Mouse (Mus musculus): ENCODE data around the gene Nnat. TPM values are rescaled to one million over a fixed set of nuclear protein-coding genes. Genes with fewer than 3 reads are reported as not detected.

The Nnat gene
- 12.8 and 21.0 TPM in 2 replicates for polyA plus RNA-seq (2012; rRNA removed)
- 10.5 and 11.6 TPM in 2 replicates for polyA plus RNA-seq (2014; fragmentation: Nextera tagmentation; extraction: Ambion mirVana)

GRCm38 (mm10) chr2:157559858-157560257, at the start of gene Nnat:
Gene Nnat, plus strand, starts transcription at chr2:157560078.
- Histone ChIP-seq H3K4me3 (ENCODE audit: insufficient read depth in 1 of 2, low read depth in 2 of 2, low read length in 2 of 2) (no peak within 1 kb of the TSS), H3K27me3 (ENCODE audit: control insufficient read depth, insufficient read depth, low read length) (peaks cover 25% of the 10 kb centered on the region), H3K36me3 (replicated peaks; ENCODE audit: control insufficient read depth, insufficient read depth, low read depth) (no peaks in the 10 kb centered on the region), H3K27ac (no peak within 1 kb of the TSS), H3K4me1 (replicated peaks; ENCODE audit: control insufficient read depth in 2 of 2, insufficient read depth in 2 of 2, low read length in 1 of 2) (no peaks in the 10 kb centered on the region), H3K9ac (replicated peaks) (no peak within 1 kb of the TSS), H3K9me3 (ENCODE audit: control insufficient read depth, low read length) (peaks cover 2% of the 10 kb centered on the region; the same call in 1 of the 2 replicates), H3K4me2 (ENCODE audit: low read depth) (peak within 1 kb of the TSS; percentile 33)
- 49% methylated on average over 27 of the region's 27 CpGs for WGBS (ENCODE audit: insufficient replicate concordance)
- DNase-seq (ENCODE audit: low read depth in 3 of 3, low spot score in 3 of 3): no peak
- TF ChIP-seq CTCF (IDR thresholded peaks at IDR 0.05; ENCODE audit: low read depth) (no peak), EP300 (IDR thresholded peaks at IDR 0.05; ENCODE audit: low read depth) (no peak)
- ATAC-seq (ENCODE audit: insufficient read depth): no peak

- no peak overlapping the region for H3K27ac ChIP-seq
- no peak overlapping the region for H3K4me3 ChIP-seq (ENCODE audit: insufficient read depth in 1 of 2, low read depth in 2 of 2, low read length in 2 of 2)
- H3K4me2 ChIP-seq (ENCODE audit: low read depth): no peak overlapping the region
- H3K4me1 ChIP-seq (replicated peaks; ENCODE audit: control insufficient read depth in 2 of 2, insufficient read depth in 2 of 2, low read length in 1 of 2): peaks cover 0 to 7% of the 10 kb centered on the region in 2 experiments; a peak in 2 of 4 replicates
- H3K9me3 ChIP-seq (ENCODE audit: control insufficient read depth, low read length): no peaks in the 10 kb centered on the region
- no peaks in the 10 kb centered on the region for H3K36me3 ChIP-seq (replicated peaks; ENCODE audit: control insufficient read depth, insufficient read depth, low read depth)
- 73% methylated on average over 9 of the region's 9 CpGs for WGBS (ENCODE audit: insufficient replicate concordance)
- TF ChIP-seq EP300 (IDR thresholded peaks at IDR 0.05; ENCODE audit: low read depth): no peak
- TF ChIP-seq CTCF (IDR thresholded peaks at IDR 0.05; ENCODE audit: low read depth): no peak
- ATAC-seq (ENCODE audit: insufficient read depth) (no peak), DNase-seq (ENCODE audit: low read depth in 3 of 3, low spot score in 3 of 3) (no peak)
- no peak overlapping the region for H3K9ac ChIP-seq (replicated peaks)
- H3K27me3 ChIP-seq (ENCODE audit: control insufficient read depth, insufficient read depth, low read length): no peaks in the 10 kb centered on the region
Measured at GRCm38 (mm10) chr2:157512859-157513258, 47.0 kb upstream of the Nnat start.

- peak; percentile 45; the same call in 1 of the 2 replicates for ATAC-seq (ENCODE audit: insufficient read depth)
- DNase-seq (ENCODE audit: low read depth in 3 of 3, low spot score in 3 of 3): peak in 2 of 3 experiments; percentile 14 to 15
- no peaks in the 10 kb centered on the region for H3K9me3 ChIP-seq (ENCODE audit: control insufficient read depth, low read length)
- H3K9ac ChIP-seq (replicated peaks): no peak overlapping the region
- H3K4me1 ChIP-seq (replicated peaks; ENCODE audit: control insufficient read depth in 2 of 2, insufficient read depth in 2 of 2, low read length in 1 of 2): peaks cover 0 to 7% of the 10 kb centered on the region in 2 experiments; a peak in 2 of 4 replicates
- TF ChIP-seq EP300 (IDR thresholded peaks at IDR 0.05; ENCODE audit: low read depth) (no peak), CTCF (IDR thresholded peaks at IDR 0.05; ENCODE audit: low read depth) (no peak)
- WGBS (ENCODE audit: insufficient replicate concordance): 22% methylated on average over 9 of the region's 9 CpGs
- no peaks in the 10 kb centered on the region for H3K27me3 ChIP-seq (ENCODE audit: control insufficient read depth, insufficient read depth, low read length)
- no peaks in the 10 kb centered on the region for H3K36me3 ChIP-seq (replicated peaks; ENCODE audit: control insufficient read depth, insufficient read depth, low read depth)
- H3K27ac ChIP-seq: no peak overlapping the region
- no peak overlapping the region for H3K4me3 ChIP-seq (ENCODE audit: insufficient read depth in 1 of 2, low read depth in 2 of 2, low read length in 2 of 2)
- H3K4me2 ChIP-seq (ENCODE audit: low read depth): no peak overlapping the region
Measured at GRCm38 (mm10) chr2:157513737-157514208, 46.1 kb upstream of the Nnat start.

GRCm38 (mm10) chr2:157514353-157514752, 45.5 kb upstream of the Nnat start:
- Histone ChIP-seq H3K27me3 (ENCODE audit: control insufficient read depth, insufficient read depth, low read length) (no peaks in the 10 kb centered on the region), H3K4me2 (ENCODE audit: low read depth) (no peak overlapping the region), H3K9ac (replicated peaks) (no peak overlapping the region), H3K4me3 (ENCODE audit: insufficient read depth in 1 of 2, low read depth in 2 of 2, low read length in 2 of 2) (no peak overlapping the region), H3K27ac (no peak overlapping the region), H3K9me3 (ENCODE audit: control insufficient read depth, low read length) (no peaks in the 10 kb centered on the region), H3K36me3 (replicated peaks; ENCODE audit: control insufficient read depth, insufficient read depth, low read depth) (no peaks in the 10 kb centered on the region), H3K4me1 (replicated peaks; ENCODE audit: control insufficient read depth in 2 of 2, insufficient read depth in 2 of 2, low read length in 1 of 2) (peaks cover 0 to 7% of the 10 kb centered on the region in 2 experiments; a peak in 2 of 4 replicates)
- ATAC-seq (ENCODE audit: insufficient read depth) (no peak), DNase-seq (ENCODE audit: low read depth in 3 of 3, low spot score in 3 of 3) (no peak)
- 25% methylated on average over 4 of the region's 4 CpGs for WGBS (ENCODE audit: insufficient replicate concordance)
- TF ChIP-seq CTCF (IDR thresholded peaks at IDR 0.05; ENCODE audit: low read depth) (no peak), EP300 (IDR thresholded peaks at IDR 0.05; ENCODE audit: low read depth) (no peak)

GRCm38 (mm10) chr2:157517526-157517925, 42.4 kb upstream of the Nnat start:
- Histone ChIP-seq H3K4me3 (ENCODE audit: insufficient read depth in 1 of 2, low read depth in 2 of 2, low read length in 2 of 2) (no peak overlapping the region), H3K27me3 (ENCODE audit: control insufficient read depth, insufficient read depth, low read length) (no peaks in the 10 kb centered on the region), H3K27ac (no peak overlapping the region), H3K36me3 (replicated peaks; ENCODE audit: control insufficient read depth, insufficient read depth, low read depth) (no peaks in the 10 kb centered on the region), H3K9me3 (ENCODE audit: control insufficient read depth, low read length) (no peaks in the 10 kb centered on the region), H3K9ac (replicated peaks) (no peak overlapping the region), H3K4me2 (ENCODE audit: low read depth) (no peak overlapping the region), H3K4me1 (replicated peaks; ENCODE audit: control insufficient read depth in 2 of 2, insufficient read depth in 2 of 2, low read length in 1 of 2) (no peaks in the 10 kb centered on the region)
- WGBS (ENCODE audit: insufficient replicate concordance): 56% methylated on average over 6 of the region's 6 CpGs
- TF ChIP-seq EP300 (IDR thresholded peaks at IDR 0.05; ENCODE audit: low read depth) (no peak), CTCF (IDR thresholded peaks at IDR 0.05; ENCODE audit: low read depth) (no peak)
- DNase-seq (ENCODE audit: low read depth in 3 of 3, low spot score in 3 of 3) (no peak), ATAC-seq (ENCODE audit: insufficient read depth) (no peak)

Measured in liver, embryonic 14.5 days (tissue).